Mouse (Mus musculus): ENCODE measurements at regions not wholly inside any gene's neighbourhood (a gene's known extent, or its start where the extent isn't known, plus 50 kb on each side); places are given as distances from the start of the nearest gene placed in this dataset.

- DNase-seq (ENCODE audit: low read depth, low spot score), result no peak
Measured at GRCm38 (mm10) chr14:105779760-105780159, 116.9 kb downstream of the Spry2 start.

- no peak for DNase-seq (ENCODE audit: low read depth, low spot score)
Measured at GRCm38 (mm10) chr14:105779349-105779748, 117.3 kb downstream of the Spry2 start.

- no peak for DNase-seq (ENCODE audit: low read depth, low spot score)
Measured at GRCm38 (mm10) chr14:105773674-105774073, 122.9 kb downstream of the Spry2 start.

GRCm38 (mm10) chr14:105767100-105767499 is 129.5 kb downstream of the Spry2 start:
- DNase-seq (ENCODE audit: low read depth, low spot score), result no peak

- DNase-seq (ENCODE audit: low read depth, low spot score), result no peak
Measured at GRCm38 (mm10) chr14:105752509-105753375, 143.9 kb downstream of the Spry2 start.

- DNase-seq (ENCODE audit: low read depth, low spot score), result no peak
Measured at GRCm38 (mm10) chr14:105751762-105752161, 144.9 kb downstream of the Spry2 start.

GRCm38 (mm10) chr14:105744578-105744977 is 152.0 kb downstream of the Spry2 start:
- DNase-seq (ENCODE audit: low read depth, low spot score), result no peak

GRCm38 (mm10) chr14:105744125-105744524 is 152.5 kb downstream of the Spry2 start:
- peak; percentile 14 for DNase-seq (ENCODE audit: low read depth, low spot score)

GRCm38 (mm10) chr14:105740889-105741288 is 155.7 kb downstream of the Spry2 start:
- no peak for DNase-seq (ENCODE audit: low read depth, low spot score)

- DNase-seq (ENCODE audit: low read depth, low spot score), result no peak
Measured at GRCm38 (mm10) chr14:105738568-105738967, 158.1 kb downstream of the Spry2 start.

GRCm38 (mm10) chr14:105736352-105736751 is 160.3 kb downstream of the Spry2 start:
- DNase-seq (ENCODE audit: low read depth, low spot score), result no peak

- DNase-seq (ENCODE audit: low read depth, low spot score), result no peak
Measured at GRCm38 (mm10) chr14:105734291-105734690, 162.3 kb downstream of the Spry2 start.

GRCm38 (mm10) chr14:105733013-105733728 is 163.4 kb downstream of the Spry2 start:
- DNase-seq (ENCODE audit: low read depth, low spot score), result no peak

- peak; percentile 76 for DNase-seq (ENCODE audit: low read depth, low spot score)
Measured at GRCm38 (mm10) chr14:105732221-105733012, 164.2 kb downstream of the Spry2 start.

GRCm38 (mm10) chr14:105730786-105731185 is 165.8 kb downstream of the Spry2 start:
- DNase-seq (ENCODE audit: low read depth, low spot score), result no peak

- no peak for DNase-seq (ENCODE audit: low read depth, low spot score)
Measured at GRCm38 (mm10) chr14:105728841-105729240, 167.8 kb downstream of the Spry2 start.

GRCm38 (mm10) chr14:105725741-105726140 is 170.9 kb downstream of the Spry2 start:
- no peak for DNase-seq (ENCODE audit: low read depth, low spot score)

GRCm38 (mm10) chr14:105722923-105723322 is 173.7 kb downstream of the Spry2 start:
- DNase-seq (ENCODE audit: low read depth, low spot score), result no peak

- DNase-seq (ENCODE audit: low read depth, low spot score), result no peak
Measured at GRCm38 (mm10) chr14:105721576-105721975, 175.0 kb downstream of the Spry2 start.

GRCm38 (mm10) chr14:105720816-105721510 is 175.7 kb downstream of the Spry2 start:
- DNase-seq (ENCODE audit: low read depth, low spot score), result no peak

All from brain, embryonic 18.5 days (tissue).